Mouse (Mus musculus) mesoderm, embryonic 11.5 days (tissue): ENCODE measurements at regions not wholly inside any gene's neighbourhood (a gene's known extent, or its start where the extent isn't known, plus 50 kb on each side); places are given as distances from the start of the nearest gene placed in this dataset.

Source experiments
- DNase-seq: peaks from one replicate; pipeline ENCODE4 v3.0.0-alpha.2; 2012; ENCODE audit warnings: low read depth, low spot score

GRCm38 (mm10) chr6:140178425-140179193 is 137.4 kb upstream of the Plcz1 start:
- DNase-seq = no peak

- DNase-seq = no peak
These were observed 131.5 kb upstream of the Plcz1 start for GRCm38 (mm10) chr6:140172716-140173115.

- DNase-seq = no peak
These were observed 128.6 kb upstream of the Plcz1 start for GRCm38 (mm10) chr6:140169836-140170235.

- no peak for DNase-seq
These were observed 125.9 kb upstream of the Plcz1 start for GRCm38 (mm10) chr6:140167182-140167581.

GRCm38 (mm10) chr6:140162729-140163128 is 121.5 kb upstream of the Plcz1 start:
- DNase-seq = no peak

- DNase-seq = no peak
These were observed 120.2 kb upstream of the Plcz1 start for GRCm38 (mm10) chr6:140161482-140161881.

- DNase-seq = no peak
These were observed 119.7 kb upstream of the Plcz1 start for GRCm38 (mm10) chr6:140160946-140161345.

- no peak for DNase-seq
These were observed 117.7 kb upstream of the Plcz1 start for GRCm38 (mm10) chr6:140158986-140159385.

GRCm38 (mm10) chr6:140157375-140157774 is 116.1 kb upstream of the Plcz1 start:
- no peak for DNase-seq

GRCm38 (mm10) chr6:140152418-140153176 is 111.3 kb upstream of the Plcz1 start:
- DNase-seq = no peak

GRCm38 (mm10) chr6:140148628-140149245 is 107.5 kb upstream of the Plcz1 start:
- DNase-seq = no peak

- DNase-seq = no peak
These were observed 106.9 kb upstream of the Plcz1 start for GRCm38 (mm10) chr6:140148138-140148537.

- DNase-seq = no peak
These were observed 106.5 kb upstream of the Plcz1 start for GRCm38 (mm10) chr6:140147711-140148110.

GRCm38 (mm10) chr6:140133734-140134133 is 92.5 kb upstream of the Plcz1 start:
- DNase-seq = no peak

GRCm38 (mm10) chr6:140126645-140127044 is 85.4 kb upstream of the Plcz1 start:
- DNase-seq = no peak

GRCm38 (mm10) chr6:140114024-140114423 is 72.8 kb upstream of the Plcz1 start:
- no peak for DNase-seq

GRCm38 (mm10) chr6:140112054-140112453 is 70.8 kb upstream of the Plcz1 start:
- DNase-seq = no peak

GRCm38 (mm10) chr6:140108083-140108482 is 66.8 kb upstream of the Plcz1 start:
- DNase-seq = no peak

GRCm38 (mm10) chr6:140107628-140108027 is 66.4 kb upstream of the Plcz1 start:
- no peak for DNase-seq

- DNase-seq = no peak
These were observed 64.9 kb upstream of the Plcz1 start for GRCm38 (mm10) chr6:140106141-140106540.

GRCm38 (mm10) chr6:140102043-140102442 is 60.8 kb upstream of the Plcz1 start:
- no peak for DNase-seq

- DNase-seq = no peak
These were observed 54.2 kb upstream of the Plcz1 start for GRCm38 (mm10) chr6:140095416-140095815.
